Mouse (Mus musculus) gastrocnemius, adult 2 months (tissue): Measurements from ENCODE around the gene Rbm33. TPM values are rescaled to one million over a fixed set of nuclear protein-coding genes. Genes with fewer than 3 reads are reported as not detected.

ENCODE experiments used
- DNase-seq: peaks from one replicate; pipeline ENCODE4 v3.0.0; 2022
- H3K27ac ChIP-seq: fragments of 200-600 bp; 2 replicates; pipeline ENCODE4 v1.8.1; 2022; ENCODE audit warnings: mild to moderate bottlenecking
- H3K4me3 ChIP-seq: fragments of 200-600 bp; 2 replicates; pipeline ENCODE4 v1.8.1; 2022; ENCODE audit warnings: mild to moderate bottlenecking, moderate library complexity
- CTCF ChIP-seq: fragments of 200-600 bp; IDR thresholded peaks from 2 replicates; pipeline ENCODE4 v1.8.1; 2022; ENCODE audit warnings: antibody characterized with exemption, mild to moderate bottlenecking, moderate library complexity
- intact Hi-C: fragments of 180-260 bp; cut with DNase I; formaldehyde crosslinking; loops from one replicate; pipeline ENCODE4 v1.15.1; 2025
- long read RNA-seq, 2 experiments: library from polyadenylated mRNA; stranded (forward); transcript quantifications; one replicate each; pipeline ENCODE4 v2.0.0; 2021
- total RNA-seq, 2 experiments: library from RNA; stranded (reverse); gene quantifications; 2 replicates each; pipeline ENCODE4 v1.2.3; 2021

The Rbm33 gene
- 10 to 100 TPM; 42.6 to 43.1 TPM for total RNA-seq
- long read RNA-seq, experiment 1, full-length matches to known transcripts: 9 of 19 reads
- long read RNA-seq, experiment 1, partial matches to known transcripts: 7 of 19 reads
- long read RNA-seq, experiment 1, other reads (novel, unspliced or antisense): 3 of 19 reads
- long read RNA-seq, experiment 2, full-length matches to known transcripts: 14 of 27 reads
- long read RNA-seq, experiment 2, partial matches to known transcripts: 7 of 27 reads
- long read RNA-seq, experiment 2, other reads (novel, unspliced or antisense): 6 of 27 reads

- DNase-seq: peak; percentile 91
- TF ChIP-seq CTCF: no peak
- Histone ChIP-seq H3K4me3 (peak within 1 kb of the TSS; percentile 98), H3K27ac (peak within 1 kb of the TSS; percentile 100)
- intact Hi-C loops: loop anchor here (10.0 kb wide), 1 partner anchor 58 kb away; no protein-coding TSS in a partner anchor
Observed at GRCm38 (mm10) chr5:28316722-28317245, at the start of gene Rbm33. Gene Rbm33, plus strand, starts transcription at chr5:28317121.

- DNase-seq: no peak
- TF ChIP-seq CTCF: no peak
- intact Hi-C loops: no loop called here
- H3K4me3 ChIP-seq: no peak overlapping the region
- H3K27ac ChIP-seq: no peak overlapping the region
Observed at GRCm38 (mm10) chr5:28267576-28267975, 49.3 kb upstream of the Rbm33 start.

- no peak overlapping the region for H3K27ac ChIP-seq
- intact Hi-C loops: no loop called here
- no peak for TF ChIP-seq CTCF
- no peak for DNase-seq
- no peak overlapping the region for H3K4me3 ChIP-seq
Observed at GRCm38 (mm10) chr5:28269469-28269991, 47.4 kb upstream of the Rbm33 start.

- no peak for DNase-seq
- intact Hi-C loops: no loop called here
- TF ChIP-seq CTCF: no peak
- H3K4me3 ChIP-seq: no peak overlapping the region
- H3K27ac ChIP-seq: no peak overlapping the region
Observed at GRCm38 (mm10) chr5:28272836-28273235, 44.1 kb upstream of the Rbm33 start.

- intact Hi-C loops: no loop called here
- H3K27ac ChIP-seq: no peak overlapping the region
- no peak overlapping the region for H3K4me3 ChIP-seq
- no peak for TF ChIP-seq CTCF
- DNase-seq: no peak
Observed at GRCm38 (mm10) chr5:28277279-28277678, 39.6 kb upstream of the Rbm33 start.

GRCm38 (mm10) chr5:28289111-28289510 is 27.8 kb upstream of the Rbm33 start:
- intact Hi-C loops: no loop called here
- no peak for DNase-seq
- no peak overlapping the region for H3K27ac ChIP-seq
- no peak overlapping the region for H3K4me3 ChIP-seq
- no peak for TF ChIP-seq CTCF

- no peak for DNase-seq
- H3K4me3 ChIP-seq: no peak overlapping the region
- intact Hi-C loops: no loop called here
- H3K27ac ChIP-seq: no peak overlapping the region
- TF ChIP-seq CTCF: no peak
Observed at GRCm38 (mm10) chr5:28290630-28291029, 26.3 kb upstream of the Rbm33 start.

- H3K4me3 ChIP-seq: no peak overlapping the region
- intact Hi-C loops: no loop called here
- no peak overlapping the region for H3K27ac ChIP-seq
- no peak for TF ChIP-seq CTCF
- DNase-seq: no peak
Observed at GRCm38 (mm10) chr5:28291118-28291850, 25.6 kb upstream of the Rbm33 start.

- H3K27ac ChIP-seq: no peak overlapping the region
- no peak for DNase-seq
- no peak for TF ChIP-seq CTCF
- H3K4me3 ChIP-seq: no peak overlapping the region
- intact Hi-C loops: no loop called here
Observed at GRCm38 (mm10) chr5:28292281-28292680, 24.6 kb upstream of the Rbm33 start.

GRCm38 (mm10) chr5:28293990-28294389 is 22.9 kb upstream of the Rbm33 start:
- DNase-seq: peak; percentile 85
- TF ChIP-seq CTCF: no peak; the same call in 1 of the 2 replicates
- intact Hi-C loops: loop anchor here (1.0 to 2.0 kb wide), 2 partner anchors 35 to 94 kb away; no protein-coding TSS in a partner anchor
- no peak overlapping the region for H3K27ac ChIP-seq
- H3K4me3 ChIP-seq: no peak overlapping the region

GRCm38 (mm10) chr5:28298161-28298560 is 18.8 kb upstream of the Rbm33 start:
- no peak for DNase-seq
- no peak for TF ChIP-seq CTCF

GRCm38 (mm10) chr5:28298693-28299092 is 18.2 kb upstream of the Rbm33 start:
- no peak for DNase-seq
- intact Hi-C loops: no loop called here
- no peak for TF ChIP-seq CTCF
- Histone ChIP-seq H3K27ac (no peak overlapping the region), H3K4me3 (no peak overlapping the region)

More at GRCm38 (mm10) chr5:28298161-28298560, 18.8 kb upstream of the Rbm33 start:
- H3K27ac ChIP-seq: no peak overlapping the region
- intact Hi-C loops: no loop called here
- H3K4me3 ChIP-seq: no peak overlapping the region

GRCm38 (mm10) chr5:28299346-28299745 is 17.6 kb upstream of the Rbm33 start:
- Histone ChIP-seq H3K4me3 (no peak overlapping the region), H3K27ac (no peak overlapping the region)
- no peak for TF ChIP-seq CTCF
- DNase-seq: no peak
- intact Hi-C loops: no loop called here
